Mouse (Mus musculus): Measurements from ENCODE around the gene Ak9.

Gene Ak9

GRCm38 (mm10) chr10:41452791-41453190 lies 149.0 kb downstream of the Ak9 start:
- no peak for DNase-seq

- DNase-seq = no peak
Measured at GRCm38 (mm10) chr10:41459990-41460389, 156.2 kb downstream of the Ak9 start.

- no peak for DNase-seq
Measured at GRCm38 (mm10) chr10:41460501-41460900, 156.7 kb downstream of the Ak9 start.

DNA sequence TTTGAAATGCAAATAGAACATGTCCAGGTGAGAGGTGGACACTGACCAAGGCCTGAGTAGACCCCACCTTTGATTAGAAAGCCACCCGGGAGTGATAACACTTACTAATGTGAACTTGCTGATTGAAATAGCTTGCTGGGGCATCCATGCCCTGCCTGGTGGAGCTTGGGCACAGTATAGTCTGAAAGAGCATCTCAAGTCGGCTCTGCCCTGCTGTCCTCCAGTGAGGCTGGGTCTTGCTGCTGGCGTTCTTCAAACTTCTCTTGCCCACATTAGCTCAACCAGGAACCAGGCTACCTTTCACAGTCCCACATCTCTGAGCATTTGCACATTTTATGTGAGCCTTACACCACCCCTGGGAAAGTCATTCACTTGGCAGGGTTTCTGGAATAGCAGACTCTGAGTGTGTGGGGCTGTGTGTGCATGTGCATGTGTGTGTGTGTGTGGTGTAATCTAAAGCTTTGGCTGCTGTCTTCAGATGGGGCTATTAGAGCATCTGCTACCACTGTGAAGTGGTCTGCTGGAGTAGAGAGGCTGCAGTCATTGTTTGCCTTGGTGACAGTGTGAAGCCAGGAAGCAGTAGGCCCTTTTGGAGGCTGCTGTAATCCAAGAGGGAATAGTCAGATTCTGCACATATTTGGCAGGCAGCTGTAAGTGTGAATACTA lies 157.4 kb downstream of the Ak9 start:
- no peak for DNase-seq

DNA sequence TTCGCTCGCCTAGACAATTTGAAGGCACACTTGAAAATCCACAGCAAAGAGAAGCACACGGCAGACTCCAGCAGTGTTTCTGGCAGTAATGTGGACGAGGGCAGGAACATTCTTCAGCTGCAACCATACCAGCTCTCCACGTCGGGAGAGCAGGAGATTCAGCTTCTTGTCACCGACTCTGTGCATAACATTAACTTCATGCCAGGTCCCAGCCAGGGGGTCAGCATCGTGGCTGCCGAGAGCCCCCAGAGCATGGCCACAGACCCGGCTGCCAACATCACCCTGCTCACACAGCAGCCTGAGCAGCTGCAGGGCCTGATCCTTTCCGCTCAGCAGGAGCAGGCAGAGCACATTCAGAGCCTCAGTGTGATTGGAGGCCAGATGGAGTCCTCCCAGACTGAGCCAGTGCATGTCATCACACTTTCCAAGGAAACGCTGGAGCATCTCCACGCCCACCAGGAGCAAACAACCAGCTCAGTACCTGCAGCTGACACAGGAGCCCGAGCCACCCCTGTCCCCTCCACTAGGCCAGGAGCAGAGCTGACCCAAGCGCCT lies 160.7 kb downstream of the Ak9 start:
- DNase-seq = no peak

- DNase-seq = no peak
Measured at GRCm38 (mm10) chr10:41467325-41467724, 163.5 kb downstream of the Ak9 start.

DNA sequence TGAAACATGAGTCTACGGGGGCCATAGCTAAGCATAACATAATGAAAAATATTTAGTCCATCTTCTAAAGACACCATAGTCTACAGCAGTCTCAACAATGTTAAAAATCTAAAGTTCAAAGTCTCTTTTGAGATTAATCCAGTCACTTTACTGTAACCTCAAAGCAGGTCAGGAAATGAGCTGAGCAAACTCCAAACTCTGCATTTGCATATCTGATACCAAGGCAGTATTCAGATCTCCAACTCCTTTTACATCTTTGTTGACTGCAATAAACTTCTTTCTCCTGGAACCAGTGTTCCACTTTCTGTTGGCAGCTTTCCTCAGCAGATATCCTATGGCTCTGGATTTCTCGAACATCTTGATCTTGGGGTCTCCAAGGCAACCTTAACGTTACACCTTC lies 166.9 kb downstream of the Ak9 start:
- no peak for DNase-seq

DNA sequence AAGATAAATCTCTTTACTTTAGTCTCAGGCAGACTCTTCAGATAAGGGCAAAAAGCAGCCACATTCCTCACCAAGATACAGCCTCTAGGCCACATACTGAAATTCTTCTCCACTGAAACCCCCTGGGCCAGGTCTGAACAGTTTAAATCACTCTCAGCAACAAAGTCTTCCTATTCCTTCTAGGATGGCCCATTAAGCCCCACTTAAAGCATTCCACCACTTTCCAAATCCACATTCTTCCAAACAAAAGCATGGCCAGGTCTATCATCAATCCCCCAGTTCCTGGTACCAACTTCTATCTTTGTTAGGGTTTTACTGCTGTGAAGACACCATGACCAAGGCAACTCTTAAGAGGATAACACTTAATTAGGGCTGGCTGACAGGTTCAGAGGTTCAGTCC lies 168.8 kb downstream of the Ak9 start:
- no peak for DNase-seq

DNA sequence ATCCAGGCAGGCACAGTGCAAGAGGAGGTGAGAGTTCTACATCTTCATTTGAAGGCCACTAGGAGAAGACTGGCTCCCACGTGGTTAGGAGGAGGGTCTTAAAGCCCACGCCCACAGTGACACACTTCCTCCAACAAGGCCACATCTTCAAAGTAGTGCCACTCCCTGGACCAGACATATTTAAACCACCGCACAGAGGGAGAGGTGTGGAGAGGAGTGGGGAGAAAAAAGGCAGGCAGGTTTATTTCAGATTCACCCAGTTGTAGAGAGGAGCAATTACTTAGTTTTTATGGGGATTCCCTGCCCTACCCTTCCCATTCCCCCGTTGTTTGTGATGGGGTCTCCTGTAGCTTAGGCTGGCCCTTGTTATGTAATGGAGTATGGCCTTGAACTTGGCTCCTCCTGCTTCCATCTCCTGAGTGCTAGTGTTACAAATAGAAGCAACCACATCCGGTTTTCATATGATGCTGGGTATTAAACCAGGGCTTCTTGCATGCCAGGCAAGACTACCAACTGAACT lies 169.2 kb downstream of the Ak9 start:
- no peak for DNase-seq

GRCm38 (mm10) chr10:41473782-41474468 lies 170.1 kb downstream of the Ak9 start:
- peak; percentile 46 to 49 for DNase-seq

DNA sequence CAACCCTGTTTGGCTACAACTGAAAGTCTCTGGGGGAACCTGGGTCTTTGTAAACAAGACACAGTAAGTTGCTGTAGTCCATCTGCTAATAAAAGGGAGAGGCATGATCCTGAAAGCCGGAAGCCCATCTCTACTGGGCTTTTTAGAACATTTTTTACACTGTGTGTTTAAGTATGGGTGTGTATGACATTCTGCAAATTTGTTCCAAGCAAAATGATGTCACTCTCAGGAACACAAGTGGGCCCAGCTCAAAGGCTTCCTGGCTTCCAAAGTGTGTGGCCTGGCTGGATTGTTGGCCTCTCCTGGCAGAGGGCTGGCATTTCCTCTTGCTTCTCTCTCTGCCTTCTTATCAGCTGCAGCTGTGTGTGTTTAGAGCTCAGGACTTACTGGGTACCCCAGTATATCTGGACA lies 171.2 kb downstream of the Ak9 start:
- DNase-seq = peak; percentile 63 to 75

GRCm38 (mm10) chr10:41476171-41477017 lies 172.6 kb downstream of the Ak9 start, which contains the start of gene Mical1:
TSS of gene Mical1 (plus strand) at chr10:41476314.
- peak; percentile 78 to 80 for DNase-seq

DNA sequence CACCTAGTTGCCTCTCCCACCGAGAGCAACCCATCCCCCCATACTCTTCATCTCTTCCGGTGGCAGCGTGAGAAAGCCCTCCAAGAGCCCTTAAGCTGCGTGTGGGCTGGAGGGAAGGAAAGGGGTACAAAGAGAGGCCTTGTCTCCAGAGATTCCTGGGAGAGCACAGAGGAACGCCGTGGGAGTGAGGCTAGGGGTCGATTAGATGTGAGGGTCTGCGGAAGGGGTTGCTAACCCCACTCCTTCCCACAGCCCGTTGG lies 173.2 kb downstream of the Ak9 start:
- DNase-seq = no peak

DNA sequence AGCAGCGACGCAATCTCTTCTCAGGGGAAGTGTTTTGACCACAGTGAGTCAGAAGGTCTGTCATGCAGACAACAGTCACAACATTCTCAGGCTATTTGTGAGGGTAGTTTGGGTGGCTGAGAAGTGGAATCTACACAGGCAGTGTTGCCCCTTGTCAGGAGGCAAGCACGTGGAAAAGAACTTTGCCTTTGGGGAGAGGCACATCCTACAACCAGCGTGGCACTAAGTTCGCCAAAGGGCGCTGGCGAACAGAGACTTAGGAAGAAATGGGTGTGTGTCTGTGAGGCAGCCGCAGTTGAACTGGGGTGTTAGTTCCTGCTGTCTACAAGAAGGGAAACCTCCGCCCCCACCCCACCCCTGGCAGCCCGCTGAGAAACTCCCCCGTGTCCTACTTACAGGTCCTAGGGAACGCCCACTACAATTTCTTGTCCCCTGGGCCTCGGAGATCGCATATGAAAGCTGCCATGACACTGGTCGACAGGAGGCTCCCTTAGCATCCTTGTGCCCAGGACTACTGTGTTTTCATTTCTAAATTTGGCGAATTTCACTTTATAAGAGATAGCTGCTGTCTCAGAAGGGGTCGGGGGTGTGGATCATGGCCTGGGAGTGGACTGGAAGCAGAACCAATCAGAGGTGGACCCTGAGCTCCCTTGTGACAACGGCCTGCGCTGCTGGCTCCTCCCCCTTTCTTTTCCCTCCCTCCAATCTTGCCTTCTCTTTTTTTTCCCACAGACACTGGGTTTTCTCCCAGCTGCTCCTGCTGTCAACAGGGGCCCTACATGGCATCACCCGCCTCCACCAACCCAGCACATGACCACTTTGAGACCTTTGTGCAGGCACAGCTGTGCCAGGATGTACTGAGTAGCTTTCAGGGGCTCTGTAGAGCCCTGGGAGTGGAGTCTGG lies 173.8 kb downstream of the Ak9 start:
- DNase-seq = peak; percentile 80 to 83

- no peak for DNase-seq
Measured at GRCm38 (mm10) chr10:41479961-41480360, 176.2 kb downstream of the Ak9 start.

GRCm38 (mm10) chr10:41480938-41481880 lies 177.4 kb downstream of the Ak9 start:
- DNase-seq = no peak

GRCm38 (mm10) chr10:41482446-41482845 lies 178.7 kb downstream of the Ak9 start:
- no peak for DNase-seq

Data from lung, adult 18-20 months (tissue).